7 mouse cellular contexts compared by ENCODE assay signal in the genomic region with DNA sequence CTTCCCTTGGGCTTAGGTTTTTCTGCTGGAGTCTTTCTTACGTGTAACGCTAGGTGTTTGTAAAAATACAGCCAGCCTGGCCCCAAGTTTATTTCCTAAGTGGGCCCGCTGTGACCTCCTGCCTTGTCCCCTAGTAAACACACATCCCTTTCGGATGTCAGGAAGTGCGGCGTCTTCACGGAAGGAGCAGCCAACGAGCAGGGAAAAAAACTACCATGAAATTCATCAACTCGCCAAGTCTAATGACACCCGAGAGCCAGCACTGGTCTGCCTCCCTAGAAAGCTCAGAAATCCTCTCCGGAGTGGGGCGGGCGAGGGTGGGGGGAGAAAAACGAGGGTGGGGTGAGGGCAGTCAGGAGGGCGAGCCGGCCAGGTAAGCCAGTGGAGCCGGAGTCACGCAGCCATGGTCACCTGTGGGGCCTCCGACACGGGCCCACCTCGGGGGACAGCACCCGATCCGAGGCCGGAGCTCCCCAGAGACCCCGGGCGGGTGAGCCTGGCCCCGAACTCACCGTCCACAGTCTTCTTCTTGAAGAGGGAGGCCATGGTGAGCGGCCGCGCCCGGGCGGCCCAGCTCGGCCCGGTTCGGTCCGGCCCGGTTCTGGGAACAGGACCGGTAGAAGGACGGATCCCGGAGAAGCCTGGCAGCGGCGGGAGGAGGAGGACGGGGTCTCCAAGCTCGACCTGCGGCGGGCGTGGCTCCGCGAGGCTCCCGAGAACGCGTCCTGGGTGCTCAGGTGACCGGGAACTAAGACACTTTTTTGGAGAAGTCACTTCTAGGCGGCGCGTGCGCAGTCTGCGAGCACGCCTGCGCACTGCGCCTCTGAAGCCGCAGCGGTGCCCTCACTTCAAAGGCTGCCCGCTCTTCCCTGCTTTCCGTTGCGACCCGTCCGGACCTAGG. TPM values are rescaled to one million over a fixed set of nuclear protein-coding genes. Genes with fewer than 3 reads are reported as not detected.
A peak's percentile ranks its signal among the peaks of the same experiment; 100 is the strongest.
DNase-seq lines count a peak whose midpoint lies in the region; ATAC-seq lines count a peak whose summit lies in the region.

A gene (minus strand): TSS at position 764 of the 901 bp plus-strand sequence.

- no peaks in the 10 kb centered on the region for H3K9me3 ChIP-seq in intestine, embryonic 16.5 days (ENCODE audit: control insufficient read depth, low read length)
- H3K9me3 ChIP-seq in limb, embryonic 10.5 days (replicated peaks): no peaks in the 10 kb centered on the region
- no peaks in the 10 kb centered on the region for H3K9me3 ChIP-seq in midbrain, embryonic 13.5 days

- H3K4me1 ChIP-seq in intestine, embryonic 16.5 days (ENCODE audit: control insufficient read depth, insufficient read depth, low read length): peaks cover 14% of the 10 kb centered on the region
- H3K4me1 ChIP-seq in limb, embryonic 10.5 days: peaks cover 16% of the 10 kb centered on the region
- peaks cover 11% of the 10 kb centered on the region; the same call in 1 of the 2 replicates for H3K4me1 ChIP-seq in midbrain, embryonic 13.5 days (replicated peaks)

- WGBS in intestine, embryonic 16.5 days: under 1% methylated on average over 69 of the region's 69 CpGs
- WGBS in limb, embryonic 10.5 days: under 1% methylated on average over 69 of the region's 69 CpGs
- under 1% methylated on average over 69 of the region's 69 CpGs for WGBS in midbrain, embryonic 13.5 days

- H3K27ac ChIP-seq in intestine, embryonic 16.5 days (ENCODE audit: low read length): peak within 1 kb of the TSS; percentile 85
- H3K27ac ChIP-seq in limb, embryonic 10.5 days: peak within 1 kb of the TSS; percentile 91
- H3K27ac ChIP-seq in midbrain, embryonic 13.5 days: peak within 1 kb of the TSS; percentile 49

- no peaks in the 10 kb centered on the region for H3K36me3 ChIP-seq in intestine, embryonic 16.5 days (ENCODE audit: control insufficient read depth, insufficient read depth, low read length)
- peaks cover 3% of the 10 kb centered on the region; the same call in 1 of the 2 replicates for H3K36me3 ChIP-seq in limb, embryonic 10.5 days
- no peaks in the 10 kb centered on the region for H3K36me3 ChIP-seq in midbrain, embryonic 13.5 days

- H3K9ac ChIP-seq in intestine, embryonic 16.5 days (ENCODE audit: low read depth, low read length): peak within 1 kb of the TSS; percentile 91
- H3K9ac ChIP-seq in midbrain, embryonic 13.5 days (replicated peaks): peak within 1 kb of the TSS; percentile 76

- H3K4me3 ChIP-seq in intestine, embryonic 16.5 days (ENCODE audit: low read length): peak within 1 kb of the TSS; percentile 94
- H3K4me3 ChIP-seq in limb, embryonic 10.5 days: peak within 1 kb of the TSS; percentile 96
- peak within 1 kb of the TSS; percentile 87 for H3K4me3 ChIP-seq in midbrain, embryonic 13.5 days (replicated peaks)

- peak; percentile 80 for DNase-seq in adrenal gland, adult 8-10 months
- peak; percentile 81 for DNase-seq in embryo, embryonic 11.5 days (ENCODE audit: low read depth, low spot score)
- peak; percentile 52 to 80 for DNase-seq in gastrocnemius, postnatal 4 days (ENCODE audit: low spot score in 2 of 2)
- DNase-seq in limb, embryonic 10.5 days (ENCODE audit: low spot score): peak; percentile 85
- DNase-seq in spleen, adult 18-20 months: peak; percentile 74 to 83

- peak; percentile 83 for ATAC-seq in intestine, embryonic 16.5 days
- peak; percentile 97 for ATAC-seq in midbrain, embryonic 13.5 days

- H3K27me3 ChIP-seq in intestine, embryonic 16.5 days (replicated peaks; ENCODE audit: control insufficient read depth, insufficient read depth, low read length): no peaks in the 10 kb centered on the region
- H3K27me3 ChIP-seq in limb, embryonic 10.5 days (ENCODE audit: low read depth, poor library complexity, severe bottlenecking): no peaks in the 10 kb centered on the region
- no peaks in the 10 kb centered on the region for H3K27me3 ChIP-seq in midbrain, embryonic 13.5 days

- H3K4me2 ChIP-seq in intestine, embryonic 16.5 days (ENCODE audit: low read depth, low read length): peak within 1 kb of the TSS; percentile 73
- H3K4me2 ChIP-seq in midbrain, embryonic 13.5 days (replicated peaks): peak within 1 kb of the TSS; percentile 86

RNA-seq across cellular contexts. Expression of the gene that starts here (rescaled TPM):
- 10 to 100 TPM; 48.4 to 60.7 (median 59.4) TPM for total RNA-seq in adrenal gland, adult 8-10 months (2022)
- total RNA-seq in gastrocnemius, postnatal 4 days (2021): 10 to 100 TPM; 42.5 to 44.0 TPM
- 138 and 149 TPM in 2 replicates for polyA plus RNA-seq in intestine, embryonic 16.5 days (2015; fragmentation: Nextera tagmentation; extraction: Ambion mirVana)
- 48.8 and 58.7 TPM in 2 replicates for polyA plus RNA-seq in limb, embryonic 10.5 days (2016; fragmentation: Nextera tagmentation; extraction: Ambion mirVana)
- 44.4 and 45.7 TPM in 2 replicates for polyA plus RNA-seq in midbrain, embryonic 13.5 days (2015; fragmentation: Nextera tagmentation; extraction: Ambion mirVana)

Comparison
In these comparisons a context has a peak if more than half of its experiments do, and no peak if none do; other contexts are left out.
1. Peak in every context shown above with its lines: DNase-seq, ATAC-seq, H3K4me3 ChIP-seq and H3K27ac ChIP-seq.